Mouse (Mus musculus) T-helper 2 cell (primary cell): ENCODE data around the gene Polr2c.

Experiments used
- in situ Hi-C: fragments of 300-600 bp; cut with MboI, MseI; formaldehyde crosslinking; loops from one replicate; pipeline ENCODE4 v1.15.1; 2025; ENCODE audit warnings: high pct_unique_total_duplicates

Gene Polr2c

GRCm38 (mm10) chr8:94857346-94858173 is at the start of gene Polr2c:
Polr2c (plus strand) TSS chr8:94857450.
- in situ Hi-C loops, result no loop called here

- in situ Hi-C loops, result loop anchor here (25.0 kb wide), 1 partner anchor 95 kb away; no protein-coding TSS in a partner anchor
Measured at GRCm38 (mm10) chr8:94807506-94807905, 49.7 kb upstream of the Polr2c start.

GRCm38 (mm10) chr8:94808372-94808771 is 48.9 kb upstream of the Polr2c start:
- in situ Hi-C loops, result loop anchor here (25.0 kb wide), 1 partner anchor 96 kb away; no protein-coding TSS in a partner anchor

- in situ Hi-C loops, result loop anchor here (25.0 kb wide), 1 partner anchor 98 kb away; no protein-coding TSS in a partner anchor
Measured at GRCm38 (mm10) chr8:94810153-94810552, 47.1 kb upstream of the Polr2c start, which contains the start of gene Ccl17. Ccl17 (plus strand) TSS chr8:94810453.

- in situ Hi-C loops, result loop anchor here (25.0 kb wide), 1 partner anchor 99 kb away; no protein-coding TSS in a partner anchor
Measured at GRCm38 (mm10) chr8:94810855-94811254, 46.4 kb upstream of the Polr2c start.

- in situ Hi-C loops, result loop anchor here (25.0 kb wide), 1 partner anchor 99 kb away; no protein-coding TSS in a partner anchor
Measured at GRCm38 (mm10) chr8:94811654-94812053, 45.6 kb upstream of the Polr2c start.

GRCm38 (mm10) chr8:94812645-94813098 is 44.6 kb upstream of the Polr2c start:
- in situ Hi-C loops, result loop anchor here (25.0 kb wide), 1 partner anchor 100 kb away; no protein-coding TSS in a partner anchor

GRCm38 (mm10) chr8:94814556-94814955 is 42.7 kb upstream of the Polr2c start:
- in situ Hi-C loops, result loop anchor here (25.0 kb wide), 1 partner anchor 102 kb away; no protein-coding TSS in a partner anchor

GRCm38 (mm10) chr8:94817933-94818332 is 39.3 kb upstream of the Polr2c start:
- in situ Hi-C loops, result loop anchor here (5.0 to 25.0 kb wide), 2 partner anchors 36 to 106 kb away; no protein-coding TSS in a partner anchor

GRCm38 (mm10) chr8:94819671-94820179 is 37.5 kb upstream of the Polr2c start:
- in situ Hi-C loops, result loop anchor here (5.0 to 25.0 kb wide), 2 partner anchors 37 to 107 kb away; no protein-coding TSS in a partner anchor

- in situ Hi-C loops, result loop anchor here (25.0 kb wide), 1 partner anchor 108 kb away; no protein-coding TSS in a partner anchor
Measured at GRCm38 (mm10) chr8:94820553-94820952, 36.7 kb upstream of the Polr2c start.

- in situ Hi-C loops, result loop anchor here (25.0 kb wide), 1 partner anchor 109 kb away; no protein-coding TSS in a partner anchor
Measured at GRCm38 (mm10) chr8:94821381-94821780, 35.9 kb upstream of the Polr2c start.

- in situ Hi-C loops, result loop anchor here (25.0 kb wide), 1 partner anchor 111 kb away; no protein-coding TSS in a partner anchor
Measured at GRCm38 (mm10) chr8:94822637-94823560, 34.4 kb upstream of the Polr2c start.

GRCm38 (mm10) chr8:94825170-94825569 is 32.1 kb upstream of the Polr2c start:
- in situ Hi-C loops, result loop anchor here (25.0 kb wide), 2 partner anchors 813 to 987 kb away; partner anchors contain the start of genes Amfr and Cnot1

- in situ Hi-C loops, result loop anchor here (25.0 kb wide), 2 partner anchors 814 to 986 kb away; partner anchors contain the start of genes Amfr and Cnot1
Measured at GRCm38 (mm10) chr8:94826210-94826609, 31.0 kb upstream of the Polr2c start.

GRCm38 (mm10) chr8:94828284-94828683 is 29.0 kb upstream of the Polr2c start:
- in situ Hi-C loops, result loop anchor here (25.0 kb wide), 2 partner anchors 816 to 984 kb away; partner anchors contain the start of genes Amfr and Cnot1

GRCm38 (mm10) chr8:94833901-94834405 is 23.3 kb upstream of the Polr2c start:
- in situ Hi-C loops, result loop anchor here (25.0 kb wide), 2 partner anchors 822 to 978 kb away; partner anchors contain the start of genes Amfr and Cnot1

- in situ Hi-C loops, result loop anchor here (25.0 kb wide), 2 partner anchors 823 to 977 kb away; partner anchors contain the start of genes Amfr and Cnot1
Measured at GRCm38 (mm10) chr8:94835751-94836150, 21.5 kb upstream of the Polr2c start.

- in situ Hi-C loops, result loop anchor here (25.0 kb wide), 2 partner anchors 824 to 976 kb away; partner anchors contain the start of genes Amfr and Cnot1
Measured at GRCm38 (mm10) chr8:94836456-94837240, 20.6 kb upstream of the Polr2c start.
